Mouse (Mus musculus) G1E (cell line): ENCODE measurements around the gene Zfp13. TPM values are rescaled to one million over a fixed set of nuclear protein-coding genes. Genes with fewer than 3 reads are reported as not detected.
"Not testable (repeated sequence)": the region's sequence is repeated elsewhere in the genome, so short reads cannot be mapped to it uniquely, and the experiment has no call there.

Experiments
- ATAC-seq: 2 replicates; pipeline ENCODE4 v1.8.0; 2016; ENCODE audit warnings: mild to moderate bottlenecking; ENCODE audit not compliant: insufficient number of reproducible peaks, poor library complexity, low FRiP score, severe bottlenecking; ENCODE audit errors: extremely low read depth
- DNase-seq: peaks from one replicate; pipeline ENCODE4 v3.0.0; 2012; ENCODE audit warnings: low spot score
- H3K27me3 ChIP-seq: 2 replicates; pipeline ENCODE4 v1.6.1; 2012; ENCODE audit warnings: mild to moderate bottlenecking, low read length, inconsistent platforms; ENCODE audit not compliant: insufficient read depth
- H3K36me3 ChIP-seq: replicated peaks from 2 replicates; pipeline ENCODE3; 2012; ENCODE audit warnings: mild to moderate bottlenecking, inconsistent platforms
- H3K4me1 ChIP-seq: 2 replicates; pipeline ENCODE4 v1.6.1; 2012; ENCODE audit warnings: low read depth, low read length, inconsistent platforms, mixed read lengths; ENCODE audit not compliant: insufficient read depth
- H3K4me3 ChIP-seq: 2 replicates; pipeline ENCODE4 v1.5.1; 2012; ENCODE audit warnings: low read depth, mild to moderate bottlenecking, inconsistent platforms, low read length, moderate library complexity, mixed read lengths
- H3K9me3 ChIP-seq: replicated peaks from 2 replicates; pipeline ENCODE4 v1.6.1; 2012; ENCODE audit warnings: inconsistent platforms
- CTCF ChIP-seq: IDR thresholded peaks from 2 replicates; pipeline ENCODE4 v1.5.1; 2012; ENCODE audit warnings: low read depth, low read length, inconsistent platforms, mixed read lengths
- GATA1 ChIP-seq: IDR thresholded peaks from 2 replicates; pipeline ENCODE4 v1.6.1; 2012; ENCODE audit warnings: borderline replicate concordance, low read length, inconsistent platforms, mixed read lengths
- GATA2 ChIP-seq: IDR thresholded peaks from 2 replicates; pipeline ENCODE4 v1.6.1; 2012; ENCODE audit warnings: low read depth, low read length, inconsistent platforms, borderline replicate concordance
- POLR2AphosphoS5 ChIP-seq: IDR thresholded peaks from 2 replicates; pipeline ENCODE4 v1.6.1; 2012; ENCODE audit warnings: low read depth, low read length, inconsistent platforms; ENCODE audit not compliant: insufficient replicate concordance
- TAL1 ChIP-seq: conservative IDR thresholded peaks from 2 replicates; pipeline ENCODE4 v1.6.1; 2012; ENCODE audit warnings: low read depth, low read length, inconsistent platforms, mixed read lengths
- polyA plus RNA-seq: library from polyadenylated mRNA; stranded (reverse); fragments of >175 nt; gene quantifications from 2 replicates; pipeline ENCODE4 v1.2.3, GENCODE M21; 2012
- total RNA-seq, 2 experiments: library from RNA; stranded (forward) in 1 of 2; stranded (reverse) in 1 of 2; fragments of 200-1000 nt in 1 of 2; fragments of >200 nt in 1 of 2; fragmentation: Nextera tagmentation in 1 of 2; gene quantifications; 2 replicates each; pipeline ENCODE4 v1.2.3; 2014 to 2017

Zfp13 gene
- total and polyA plus RNA-seq, 3 experiments, result 0.12 TPM; not detected in 2

GRCm38 (mm10) chr17:23603542-23603941 lies 4.3 kb upstream of the Zfp13 start:
- ATAC-seq (no peak; the same call in 1 of the 2 replicates), DNase-seq (peak; percentile 43)

GRCm38 (mm10) chr17:23603077-23603476 lies 3.8 kb upstream of the Zfp13 start:
- peaks cover 4% of the 10 kb centered on the region; the same call in 1 of the 2 replicates for H3K27me3 ChIP-seq
- peaks cover 44% of the 10 kb centered on the region for H3K4me1 ChIP-seq
- H3K4me3 ChIP-seq, result no peak overlapping the region; the same call in 1 of the 2 replicates
- TF ChIP-seq GATA2 (no peak), POLR2AphosphoS5 (no peak), GATA1 (no peak), CTCF (no peak), TAL1 (no peak)
- no peaks in the 10 kb centered on the region for H3K36me3 ChIP-seq
- no peak for DNase-seq
- no peaks in the 10 kb centered on the region for H3K9me3 ChIP-seq
- ATAC-seq, result no peak

More at GRCm38 (mm10) chr17:23603542-23603941, 4.3 kb upstream of the Zfp13 start:
- Histone ChIP-seq H3K27me3 (peaks cover 6% of the 10 kb centered on the region; the same call in 1 of the 2 replicates), H3K36me3 (no peaks in the 10 kb centered on the region), H3K9me3 (no peaks in the 10 kb centered on the region), H3K4me3 (no peak overlapping the region), H3K4me1 (peaks cover 40% of the 10 kb centered on the region)
- peak; percentile 42; the same call in 1 of the 2 replicates for TF ChIP-seq CTCF
- TF ChIP-seq TAL1, result no peak

GRCm38 (mm10) chr17:23601836-23602585 lies 2.7 kb upstream of the Zfp13 start:
- no peak for DNase-seq
- ATAC-seq, result no peak
- peaks cover 49% of the 10 kb centered on the region for H3K4me1 ChIP-seq
- no peak for TF ChIP-seq CTCF
- TF ChIP-seq TAL1, result no peak
- TF ChIP-seq POLR2AphosphoS5, result no peak
- no peak for TF ChIP-seq GATA2
- no peak for TF ChIP-seq GATA1
- no peaks in the 10 kb centered on the region for H3K9me3 ChIP-seq
- no peak overlapping the region for H3K4me3 ChIP-seq
- peaks cover 4% of the 10 kb centered on the region; the same call in 1 of the 2 replicates for H3K27me3 ChIP-seq
- H3K36me3 ChIP-seq, result no peaks in the 10 kb centered on the region

GRCm38 (mm10) chr17:23600641-23601622 lies 1.6 kb upstream of the Zfp13 start, which contains the start of gene Zscan10:
Zscan10 (plus strand) TSS chr17:23600856.
- no peaks in the 10 kb centered on the region for H3K9me3 ChIP-seq
- no peak for DNase-seq
- H3K4me1 ChIP-seq, result peaks cover 49% of the 10 kb centered on the region
- no peak for TF ChIP-seq GATA2
- ATAC-seq, result no peak
- H3K27me3 ChIP-seq, result peaks cover 4% of the 10 kb centered on the region; the same call in 1 of the 2 replicates
- H3K4me3 ChIP-seq, result peak within 1 kb of the TSS; percentile 74
- no peaks in the 10 kb centered on the region for H3K36me3 ChIP-seq

GRCm38 (mm10) chr17:23599605-23600063 lies 347 bp upstream of the Zfp13 start:
- DNase-seq, result peak; percentile 51
- no peaks in the 10 kb centered on the region for H3K36me3 ChIP-seq
- no peak for ATAC-seq
- H3K4me3 ChIP-seq, result peak overlapping the region; percentile 74
- H3K9me3 ChIP-seq, result no peaks in the 10 kb centered on the region
- TF ChIP-seq POLR2AphosphoS5, result no peak; the same call in 1 of the 2 replicates
- no peak for TF ChIP-seq GATA2
- no peak for TF ChIP-seq GATA1
- TF ChIP-seq TAL1, result no peak
- no peak for TF ChIP-seq CTCF
- H3K4me1 ChIP-seq, result peaks cover 49% of the 10 kb centered on the region
- no peaks in the 10 kb centered on the region for H3K27me3 ChIP-seq

GRCm38 (mm10) chr17:23595139-23595538 lies 4.1 kb downstream of the Zfp13 start:
- H3K4me3 ChIP-seq, H3K36me3 ChIP-seq, DNase-seq, H3K9me3 ChIP-seq, H3K27me3 ChIP-seq, ATAC-seq: not testable (repeated sequence)
- peaks cover 31% of the 10 kb centered on the region for H3K4me1 ChIP-seq
